Mouse (Mus musculus): ENCODE measurements around the gene Mfap2. TPM values are rescaled to one million over a fixed set of nuclear protein-coding genes. Genes with fewer than 3 reads are reported as not detected.

Mfap2 gene
- polyA plus RNA-seq, 2 experiments, result 7.1 to 11.0 TPM

DNA sequence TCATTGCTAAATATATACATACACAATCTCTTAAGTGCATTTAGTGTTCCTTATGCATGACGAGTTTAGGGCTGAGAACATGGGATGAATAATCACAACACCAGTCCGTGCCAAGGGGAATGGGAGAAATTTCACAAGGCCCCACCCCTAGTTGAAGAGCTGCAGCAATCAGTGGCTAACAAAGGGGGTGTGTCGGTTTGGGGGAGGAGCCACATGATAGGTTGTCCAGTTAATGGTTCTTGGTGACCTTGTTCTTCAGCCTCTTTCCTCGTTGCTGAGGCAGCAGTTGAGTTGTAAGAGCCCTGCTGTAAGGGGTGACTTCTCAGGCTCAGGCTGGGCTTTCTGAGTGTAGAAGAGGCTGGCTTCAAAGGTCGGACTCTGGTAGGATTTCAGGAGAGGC, 47.3 kb upstream of the Mfap2 start:
- no peak for TF ChIP-seq EP300 (IDR thresholded peaks at IDR 0.05; ENCODE audit: low read depth)
- no peak for TF ChIP-seq CTCF (IDR thresholded peaks at IDR 0.05; ENCODE audit: low read depth)
- no peak for ATAC-seq (ENCODE audit: insufficient read depth)
- Histone ChIP-seq H3K4me1 (replicated peaks; ENCODE audit: control insufficient read depth in 2 of 2, insufficient read depth in 2 of 2, low read length in 1 of 2) (peaks cover 16 to 19% of the 10 kb centered on the region in 2 experiments), H3K36me3 (replicated peaks; ENCODE audit: control insufficient read depth, insufficient read depth, low read depth) (peaks cover 6% of the 10 kb centered on the region), H3K9me3 (ENCODE audit: control insufficient read depth, low read length) (no peaks in the 10 kb centered on the region), H3K27ac (no peak overlapping the region), H3K9ac (replicated peaks) (no peak overlapping the region), H3K27me3 (ENCODE audit: control insufficient read depth, insufficient read depth, low read length) (no peaks in the 10 kb centered on the region), H3K4me3 (ENCODE audit: insufficient read depth in 1 of 2, low read depth in 2 of 2, low read length in 2 of 2) (no peak overlapping the region), H3K4me2 (ENCODE audit: low read depth) (peak overlapping the region; percentile 70)
- DNase-seq (ENCODE audit: low read depth in 3 of 3, low spot score in 3 of 3), result peak in 2 of 3 experiments; percentile 41 to 43
- 28% methylated on average over 5 of the region's 5 CpGs for WGBS (ENCODE audit: insufficient replicate concordance)

DNA sequence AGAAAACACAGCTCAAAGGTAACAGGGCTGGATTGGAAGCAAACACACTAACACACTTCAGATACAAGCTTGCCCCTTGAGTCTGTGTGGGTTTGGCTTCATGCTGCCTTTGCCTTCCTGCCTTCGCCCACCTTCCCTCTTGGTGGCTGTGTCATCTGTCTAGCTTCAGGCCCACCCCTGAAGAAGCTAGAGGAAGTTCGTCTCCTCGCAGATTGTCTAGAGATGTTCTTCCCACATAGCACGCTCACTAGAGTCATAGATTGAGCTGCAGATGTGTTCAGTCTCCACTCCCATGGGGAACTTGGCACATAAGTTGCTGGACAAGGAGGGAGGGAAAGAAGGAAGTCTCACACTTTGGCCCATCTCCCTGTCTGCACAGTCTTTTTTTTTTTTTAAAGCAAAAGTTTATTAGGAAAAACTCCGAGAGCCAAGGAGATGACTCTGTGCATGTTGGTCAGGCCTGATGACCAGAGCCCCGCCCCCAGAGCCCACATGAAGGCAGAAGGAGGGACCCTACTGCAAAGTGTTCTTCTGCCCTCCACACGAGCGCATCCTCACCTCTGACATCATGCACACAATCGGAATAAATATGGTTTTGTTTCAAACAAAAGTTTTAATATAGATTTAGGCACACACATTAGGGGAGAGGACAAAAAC, 46.1 kb upstream of the Mfap2 start:
- Histone ChIP-seq H3K27me3 (ENCODE audit: control insufficient read depth, insufficient read depth, low read length) (no peaks in the 10 kb centered on the region), H3K4me3 (ENCODE audit: insufficient read depth in 1 of 2, low read depth in 2 of 2, low read length in 2 of 2) (no peak overlapping the region), H3K9ac (replicated peaks) (no peak overlapping the region), H3K27ac (no peak overlapping the region), H3K4me1 (replicated peaks; ENCODE audit: control insufficient read depth in 2 of 2, insufficient read depth in 2 of 2, low read length in 1 of 2) (peaks cover 16 to 19% of the 10 kb centered on the region in 2 experiments), H3K9me3 (ENCODE audit: control insufficient read depth, low read length) (no peaks in the 10 kb centered on the region), H3K36me3 (replicated peaks; ENCODE audit: control insufficient read depth, insufficient read depth, low read depth) (peaks cover 6% of the 10 kb centered on the region), H3K4me2 (ENCODE audit: low read depth) (no peak overlapping the region)
- 62% methylated on average over 9 of the region's 9 CpGs for WGBS (ENCODE audit: insufficient replicate concordance)
- DNase-seq (ENCODE audit: low read depth in 3 of 3, low spot score in 3 of 3) (no peak), ATAC-seq (ENCODE audit: insufficient read depth) (no peak)
- TF ChIP-seq CTCF (IDR thresholded peaks at IDR 0.05; ENCODE audit: low read depth) (no peak), EP300 (IDR thresholded peaks at IDR 0.05; ENCODE audit: low read depth) (no peak)

GRCm38 (mm10) chr4:140964620-140965019, 45.6 kb upstream of the Mfap2 start:
- no peak for ATAC-seq (ENCODE audit: insufficient read depth)
- no peak for TF ChIP-seq EP300 (IDR thresholded peaks at IDR 0.05; ENCODE audit: low read depth)
- TF ChIP-seq CTCF (IDR thresholded peaks at IDR 0.05; ENCODE audit: low read depth), result peak; percentile 93
- Histone ChIP-seq H3K27me3 (ENCODE audit: control insufficient read depth, insufficient read depth, low read length) (no peaks in the 10 kb centered on the region), H3K9me3 (ENCODE audit: control insufficient read depth, low read length) (no peaks in the 10 kb centered on the region), H3K4me3 (ENCODE audit: insufficient read depth in 1 of 2, low read depth in 2 of 2, low read length in 2 of 2) (no peak overlapping the region), H3K27ac (no peak overlapping the region), H3K9ac (replicated peaks) (no peak overlapping the region), H3K4me1 (replicated peaks; ENCODE audit: control insufficient read depth in 2 of 2, insufficient read depth in 2 of 2, low read length in 1 of 2) (peaks cover 16 to 19% of the 10 kb centered on the region in 2 experiments), H3K36me3 (replicated peaks; ENCODE audit: control insufficient read depth, insufficient read depth, low read depth) (peaks cover 8% of the 10 kb centered on the region), H3K4me2 (ENCODE audit: low read depth) (no peak overlapping the region)
- peak; percentile 47 to 50 (median 47) for DNase-seq (ENCODE audit: low read depth in 3 of 3, low spot score in 3 of 3)
- WGBS (ENCODE audit: insufficient replicate concordance), result 22% methylated on average over 7 of the region's 7 CpGs

DNA sequence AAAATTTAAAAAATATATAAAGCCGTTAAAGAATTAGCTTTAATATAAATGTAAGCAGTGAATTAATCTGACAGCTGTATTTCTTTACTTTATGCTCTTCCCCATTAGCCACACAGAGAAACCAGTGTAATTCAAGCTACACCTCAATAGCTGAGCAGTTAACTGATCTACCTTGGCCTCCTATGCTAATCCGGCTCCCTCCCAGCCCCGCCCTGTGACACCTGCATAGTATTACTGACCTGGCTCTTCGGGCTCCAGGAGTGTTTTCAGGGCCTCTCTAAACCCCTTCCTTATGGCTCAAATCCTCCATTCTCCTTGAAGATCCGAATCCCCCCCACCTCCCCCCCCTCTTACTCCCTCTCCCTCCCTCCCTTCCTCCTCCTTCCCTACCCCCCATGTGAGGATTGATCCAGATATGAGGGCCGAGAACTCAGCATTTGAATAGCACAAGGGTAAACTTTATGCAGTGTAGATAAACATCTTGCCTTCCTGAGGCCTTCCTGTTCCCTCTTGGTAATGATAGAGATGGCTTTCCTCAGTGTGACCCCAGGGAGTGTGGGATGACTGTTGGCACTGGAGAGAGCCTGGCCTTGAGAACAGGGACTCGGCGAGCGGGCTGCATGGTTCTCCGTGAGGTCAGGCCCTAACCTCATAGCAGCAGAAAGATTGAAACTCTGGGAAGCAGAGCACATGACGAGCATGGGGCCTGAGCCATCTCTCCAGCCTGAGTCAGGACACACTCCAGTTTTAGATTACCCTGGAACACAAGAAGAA, 42.6 kb upstream of the Mfap2 start:
- TF ChIP-seq CTCF (IDR thresholded peaks at IDR 0.05; ENCODE audit: low read depth) (no peak), EP300 (IDR thresholded peaks at IDR 0.05; ENCODE audit: low read depth) (no peak)
- 72% methylated on average over 11 of the region's 11 CpGs for WGBS (ENCODE audit: insufficient replicate concordance)
- Histone ChIP-seq H3K4me1 (replicated peaks; ENCODE audit: control insufficient read depth in 2 of 2, insufficient read depth in 2 of 2, low read length in 1 of 2) (peaks cover 6 to 8% of the 10 kb centered on the region in 2 experiments), H3K27ac (no peak overlapping the region), H3K27me3 (ENCODE audit: control insufficient read depth, insufficient read depth, low read length) (no peaks in the 10 kb centered on the region), H3K4me2 (ENCODE audit: low read depth) (no peak overlapping the region), H3K36me3 (replicated peaks; ENCODE audit: control insufficient read depth, insufficient read depth, low read depth) (peaks cover 17% of the 10 kb centered on the region), H3K9ac (replicated peaks) (no peak overlapping the region), H3K4me3 (ENCODE audit: insufficient read depth in 1 of 2, low read depth in 2 of 2, low read length in 2 of 2) (no peak overlapping the region), H3K9me3 (ENCODE audit: control insufficient read depth, low read length) (no peaks in the 10 kb centered on the region)
- DNase-seq (ENCODE audit: low read depth in 3 of 3, low spot score in 3 of 3) (no peak), ATAC-seq (ENCODE audit: insufficient read depth) (no peak)

GRCm38 (mm10) chr4:140971691-140972090, 38.5 kb upstream of the Mfap2 start:
- Histone ChIP-seq H3K4me1 (replicated peaks; ENCODE audit: control insufficient read depth in 2 of 2, insufficient read depth in 2 of 2, low read length in 1 of 2) (peaks cover 0 to 2% of the 10 kb centered on the region in 2 experiments; a peak in 2 of 4 replicates), H3K9ac (replicated peaks) (no peak overlapping the region), H3K9me3 (ENCODE audit: control insufficient read depth, low read length) (no peaks in the 10 kb centered on the region), H3K27ac (no peak overlapping the region), H3K4me2 (ENCODE audit: low read depth) (no peak overlapping the region), H3K36me3 (replicated peaks; ENCODE audit: control insufficient read depth, insufficient read depth, low read depth) (peaks cover 17% of the 10 kb centered on the region), H3K4me3 (ENCODE audit: insufficient read depth in 1 of 2, low read depth in 2 of 2, low read length in 2 of 2) (no peak overlapping the region), H3K27me3 (ENCODE audit: control insufficient read depth, insufficient read depth, low read length) (no peaks in the 10 kb centered on the region)
- DNase-seq (ENCODE audit: low read depth in 3 of 3, low spot score in 3 of 3) (no peak), ATAC-seq (ENCODE audit: insufficient read depth) (no peak)
- TF ChIP-seq EP300 (IDR thresholded peaks at IDR 0.05; ENCODE audit: low read depth), result no peak
- 73% methylated on average over 13 of the region's 13 CpGs for WGBS (ENCODE audit: insufficient replicate concordance)
